Mouse (Mus musculus) midbrain, embryonic 11.5 days (tissue): ENCODE data around the gene Rars. TPM values are rescaled to one million over a fixed set of nuclear protein-coding genes. Genes with fewer than 3 reads are reported as not detected.
"Not testable (repeated sequence)": the region's sequence is repeated elsewhere in the genome, so short reads cannot be mapped to it uniquely, and the experiment has no call there.

Experiments used
- ATAC-seq: fragments of 200-750 bp; cut with Nextera tagmentation; 2 replicates; pipeline ENCODE4 v1.8.0; 2017; ENCODE audit warnings: moderate TSS enrichment, moderate library complexity; ENCODE audit not compliant: low FRiP score
- DNase-seq: peaks from one replicate; pipeline ENCODE4 v3.0.0; 2015; ENCODE audit warnings: low spot score; ENCODE audit errors: missing footprints
- H3K27ac ChIP-seq: fragments of 300-500 bp; sonication (generic); 2 replicates; pipeline ENCODE4 v1.5.1; 2014; ENCODE audit warnings: low read depth, low read length
- H3K27me3 ChIP-seq: fragments of 300-500 bp; sonication (generic); 2 replicates; pipeline ENCODE4 v1.6.1; 2014; ENCODE audit warnings: mild to moderate bottlenecking, low read length, moderate library complexity, mixed read lengths; ENCODE audit not compliant: control insufficient read depth, insufficient read depth
- H3K36me3 ChIP-seq: fragments of 300-500 bp; sonication (generic); 2 replicates; pipeline ENCODE4 v1.6.1; 2014; ENCODE audit warnings: mild to moderate bottlenecking, low read length, moderate library complexity, mixed read lengths; ENCODE audit not compliant: control insufficient read depth, insufficient read depth
- H3K4me1 ChIP-seq: fragments of 300-500 bp; sonication (generic); 2 replicates; pipeline ENCODE4 v1.6.1; 2014; ENCODE audit warnings: low read length; ENCODE audit not compliant: control insufficient read depth, insufficient read depth
- H3K4me2 ChIP-seq: fragments of 300-500 bp; sonication (generic); 2 replicates; pipeline ENCODE4 v1.6.1; 2014; ENCODE audit warnings: mild to moderate bottlenecking, moderate library complexity
- H3K4me3 ChIP-seq: fragments of 300-500 bp; sonication (generic); 2 replicates; pipeline ENCODE4 v1.5.1; 2014; ENCODE audit warnings: low read depth, low read length
- H3K9ac ChIP-seq: fragments of 300-500 bp; sonication (generic); 2 replicates; pipeline ENCODE4 v1.6.1; 2014; ENCODE audit warnings: low read length
- H3K9me3 ChIP-seq: fragments of 300-500 bp; sonication (generic); 2 replicates; pipeline ENCODE4 v1.6.1; 2016; ENCODE audit warnings: low read length; ENCODE audit not compliant: control insufficient read depth
- WGBS: fragments of 180-500 bp; shearing (Covaris S2); extraction: QIAGEN DNeasy Blood & Tissue Kit; methylation state at CpG from one replicate; pipeline ENCODE4 v1.1.7; 2014; 5-methylcytosine and 5-hydroxymethylcytosine counted together
- polyA plus RNA-seq: library from polyadenylated mRNA; unstranded; fragments of >200 nt; fragmentation: Nextera tagmentation; extraction: Ambion mirVana; gene quantifications from 2 replicates; pipeline ENCODE4 v1.2.1, GENCODE M21; 2014

Rars gene
- polyA plus RNA-seq, 1 experiment from 2014 or later: 116 TPM

GRCm38 (mm10) chr11:35816316-35816715 is 18.0 kb downstream of the Rars start:
- no peak overlapping the region for H3K4me2 ChIP-seq
- H3K27ac ChIP-seq: no peak overlapping the region
- WGBS: 92% methylated on average over 12 of the region's 12 CpGs
- H3K27me3 ChIP-seq: no peaks in the 10 kb centered on the region
- H3K9me3 ChIP-seq: no peaks in the 10 kb centered on the region
- no peak overlapping the region for H3K4me3 ChIP-seq
- H3K9ac ChIP-seq: no peak overlapping the region
- no peak for DNase-seq
- no peak for ATAC-seq
- no peaks in the 10 kb centered on the region for H3K4me1 ChIP-seq
- peaks cover 30% of the 10 kb centered on the region for H3K36me3 ChIP-seq

- H3K27ac ChIP-seq: no peak overlapping the region
- H3K4me2 ChIP-seq: no peak overlapping the region
- no peaks in the 10 kb centered on the region for H3K9me3 ChIP-seq
- peaks cover 31% of the 10 kb centered on the region for H3K36me3 ChIP-seq
- 90% methylated on average over 10 of the region's 10 CpGs for WGBS
- DNase-seq: no peak
- no peak overlapping the region for H3K4me3 ChIP-seq
- no peaks in the 10 kb centered on the region for H3K4me1 ChIP-seq
- no peaks in the 10 kb centered on the region for H3K27me3 ChIP-seq
- H3K9ac ChIP-seq: no peak overlapping the region
- no peak for ATAC-seq
Observed at GRCm38 (mm10) chr11:35811458-35811857, 22.8 kb downstream of the Rars start.

GRCm38 (mm10) chr11:35801332-35801731 is 33.0 kb downstream of the Rars start:
- DNase-seq (no peak), ATAC-seq (no peak)
- Histone ChIP-seq H3K27ac (no peak overlapping the region), H3K9me3 (no peaks in the 10 kb centered on the region), H3K4me2 (no peak overlapping the region), H3K4me1 (peaks cover 5% of the 10 kb centered on the region), H3K9ac (no peak overlapping the region), H3K27me3 (peaks cover 30% of the 10 kb centered on the region), H3K36me3 (no peaks in the 10 kb centered on the region), H3K4me3 (no peak overlapping the region)
- 77% methylated on average over 5 of the region's 5 CpGs for WGBS

DNA sequence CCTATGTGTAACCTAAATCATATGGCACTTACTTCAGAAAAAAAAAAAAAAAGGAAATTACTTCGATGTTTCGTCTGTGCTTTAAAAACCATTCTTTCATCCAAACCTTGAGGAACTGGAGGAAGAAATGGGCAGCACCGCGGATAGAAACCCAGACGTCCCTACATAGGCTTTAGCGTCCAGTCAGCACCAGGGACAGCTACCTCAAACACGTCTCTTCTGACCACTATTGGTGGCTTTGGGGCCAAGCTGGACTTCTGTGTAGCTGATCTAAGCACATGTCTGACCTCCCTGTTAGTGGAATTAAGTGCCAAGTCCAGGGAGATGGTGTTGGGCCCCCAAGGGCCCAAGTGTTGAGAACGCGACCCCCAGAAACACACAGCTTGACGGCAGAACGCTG is 35.4 kb downstream of the Rars start, which contains the start of gene Fbll1:
Gene Fbll1 (minus strand): TSS at position 11 of the 400 bp plus-strand sequence.
- peak within 1 kb of the TSS; percentile 86 for H3K4me2 ChIP-seq
- peak; percentile 94 for DNase-seq
- peaks cover 32% of the 10 kb centered on the region for H3K27me3 ChIP-seq
- peaks cover 5% of the 10 kb centered on the region for H3K4me1 ChIP-seq
- H3K9ac ChIP-seq: peak within 1 kb of the TSS; percentile 61
- WGBS: 10% methylated on average over 11 of the region's 11 CpGs
- H3K27ac ChIP-seq: no peak within 1 kb of the TSS; the same call in 1 of the 2 replicates
- peak; percentile 47 for ATAC-seq
- H3K36me3 ChIP-seq: no peaks in the 10 kb centered on the region
- no peaks in the 10 kb centered on the region for H3K9me3 ChIP-seq
- peak within 1 kb of the TSS; percentile 65 for H3K4me3 ChIP-seq

DNA sequence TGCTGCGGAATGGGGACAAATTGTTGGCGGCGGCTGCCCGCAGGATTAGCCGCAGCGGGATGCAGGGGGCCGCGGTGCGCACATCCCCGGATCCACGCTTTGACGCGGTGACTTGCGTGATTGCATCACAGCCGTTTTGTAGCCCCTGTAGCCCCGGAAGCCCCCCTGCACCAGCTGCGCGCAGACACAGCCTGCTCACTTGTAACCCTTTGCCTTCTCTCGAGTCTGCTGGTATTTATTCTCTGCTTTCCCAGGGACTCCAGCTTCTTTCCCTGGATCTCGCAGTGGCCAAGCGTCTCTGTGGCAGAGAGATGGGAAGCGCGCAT is 35.8 kb downstream of the Rars start:
- H3K4me3 ChIP-seq: peak overlapping the region; percentile 65
- no peak overlapping the region; the same call in 1 of the 2 replicates for H3K27ac ChIP-seq
- H3K36me3 ChIP-seq: no peaks in the 10 kb centered on the region
- DNase-seq (peak; percentile 94), ATAC-seq (peak; percentile 89)
- H3K9ac ChIP-seq: peak overlapping the region; percentile 61
- peaks cover 32% of the 10 kb centered on the region for H3K27me3 ChIP-seq
- no peaks in the 10 kb centered on the region for H3K9me3 ChIP-seq
- WGBS: 2% methylated on average over 23 of the region's 23 CpGs
- peak overlapping the region; percentile 86 for H3K4me2 ChIP-seq
- peaks cover 5% of the 10 kb centered on the region for H3K4me1 ChIP-seq

DNA sequence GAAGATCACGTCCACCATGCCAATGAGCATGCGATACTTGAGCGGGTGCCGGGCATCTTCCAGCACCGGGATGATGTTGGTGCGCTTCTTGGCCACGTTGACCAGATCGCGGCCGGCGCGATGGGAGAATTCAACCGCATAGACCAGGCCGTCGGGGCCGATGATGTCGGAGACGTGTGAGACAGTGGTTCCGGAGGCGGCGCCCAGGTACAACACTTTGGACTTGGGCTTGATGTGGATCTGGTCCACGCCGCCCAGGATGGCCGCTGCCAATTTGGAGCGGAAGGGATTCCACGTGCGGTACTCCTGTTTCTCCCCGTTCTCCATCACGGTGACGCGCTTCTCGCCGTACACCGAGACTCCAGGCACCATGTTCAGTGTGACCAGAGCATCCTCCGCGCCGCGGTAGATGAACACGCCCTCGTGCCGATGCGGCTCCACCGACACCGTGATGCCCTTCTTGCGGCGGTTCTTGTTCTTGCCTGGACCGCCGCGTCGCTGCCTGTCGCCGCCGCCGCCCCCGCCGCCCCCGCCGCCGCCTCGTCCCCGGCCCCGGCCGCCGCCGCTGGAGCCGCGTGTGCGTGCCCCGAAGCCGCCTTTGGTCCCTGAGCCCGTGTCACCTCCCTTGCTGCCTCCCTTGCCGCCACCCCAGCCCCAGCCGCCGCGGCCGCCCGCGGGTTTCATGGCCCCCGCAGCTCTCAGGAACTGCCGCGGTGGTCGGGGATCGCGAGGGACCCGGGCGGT is 36.4 kb downstream of the Rars start:
- peaks cover 32% of the 10 kb centered on the region for H3K27me3 ChIP-seq
- H3K36me3 ChIP-seq: no peaks in the 10 kb centered on the region
- peak overlapping the region; percentile 86 for H3K4me2 ChIP-seq
- peak; percentile 75 for ATAC-seq
- H3K9me3 ChIP-seq: no peaks in the 10 kb centered on the region
- peak overlapping the region; percentile 61 for H3K9ac ChIP-seq
- H3K4me3 ChIP-seq: peak overlapping the region; percentile 65
- peaks cover 5% of the 10 kb centered on the region for H3K4me1 ChIP-seq
- no peak overlapping the region; the same call in 1 of the 2 replicates for H3K27ac ChIP-seq
- DNase-seq: peak; percentile 94
- 3% methylated on average over 86 of the region's 86 CpGs for WGBS

- not testable (repeated sequence) for H3K4me1 ChIP-seq, H3K9ac ChIP-seq, H3K4me2 ChIP-seq, H3K36me3 ChIP-seq, DNase-seq, H3K9me3 ChIP-seq, H3K27ac ChIP-seq, H3K4me3 ChIP-seq, ATAC-seq
- H3K27me3 ChIP-seq: peaks cover 16% of the 10 kb centered on the region
- 86% methylated on average over 5 of the region's 5 CpGs for WGBS
Observed at GRCm38 (mm10) chr11:35792800-35793199, 41.5 kb downstream of the Rars start.

GRCm38 (mm10) chr11:35788443-35788842 is 45.9 kb downstream of the Rars start:
- no peaks in the 10 kb centered on the region for H3K4me1 ChIP-seq
- no peaks in the 10 kb centered on the region for H3K27me3 ChIP-seq
- no peaks in the 10 kb centered on the region; the same call in 1 of the 2 replicates for H3K9me3 ChIP-seq
- H3K4me2 ChIP-seq: no peak overlapping the region
- H3K27ac ChIP-seq: no peak overlapping the region
- H3K9ac ChIP-seq: no peak overlapping the region
- peaks cover 20% of the 10 kb centered on the region for H3K36me3 ChIP-seq
- DNase-seq (no peak), ATAC-seq (no peak)
- 62% methylated on average over 2 of the region's 2 CpGs for WGBS
- H3K4me3 ChIP-seq: no peak overlapping the region

- ATAC-seq (no peak), DNase-seq (no peak)
- peaks cover 40% of the 10 kb centered on the region for H3K36me3 ChIP-seq
- no peaks in the 10 kb centered on the region for H3K27me3 ChIP-seq
- H3K4me1 ChIP-seq: no peaks in the 10 kb centered on the region
- H3K27ac ChIP-seq: no peak overlapping the region
- no peak overlapping the region for H3K4me2 ChIP-seq
- 96% methylated on average over 4 of the region's 4 CpGs for WGBS
- no peak overlapping the region for H3K9ac ChIP-seq
- no peak overlapping the region for H3K4me3 ChIP-seq
- no peaks in the 10 kb centered on the region; the same call in 1 of the 2 replicates for H3K9me3 ChIP-seq
Observed at GRCm38 (mm10) chr11:35784537-35784936, 49.8 kb downstream of the Rars start.
